Mouse (Mus musculus): ENCODE data around the gene Tmem179. TPM values are rescaled to one million over a fixed set of nuclear protein-coding genes. Genes with fewer than 3 reads are reported as not detected.
A peak's percentile ranks its signal among the peaks of the same experiment; 100 is the strongest.

Gene Tmem179
- polyA plus RNA-seq, 1 experiment = not detected

DNA sequence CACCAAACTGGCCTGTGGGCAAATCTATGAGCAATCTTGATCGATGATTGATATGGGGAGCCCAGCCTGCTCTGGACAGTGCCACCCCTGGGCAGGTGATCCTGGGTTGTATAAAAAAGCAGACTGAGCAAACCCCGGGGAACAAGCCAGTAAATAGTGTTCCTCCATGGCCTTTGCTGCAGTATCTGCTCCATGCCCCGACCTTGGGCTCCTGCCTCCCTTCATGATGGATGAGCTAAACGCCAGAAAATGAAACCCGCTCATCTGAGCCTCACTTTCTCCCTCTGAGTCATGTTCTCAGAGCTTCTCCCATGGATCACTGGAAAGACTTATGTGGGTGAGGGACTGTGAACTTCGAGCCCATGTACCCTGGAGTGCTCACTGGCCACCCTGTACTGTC, 10.3 kb downstream of the Tmem179 start:
- peaks cover 40% of the 10 kb centered on the region for H3K4me1 ChIP-seq
- H3K27me3 ChIP-seq (replicated peaks) = peaks cover 95% of the 10 kb centered on the region
- H3K36me3 ChIP-seq (replicated peaks; ENCODE audit: low read length) = no peaks in the 10 kb centered on the region
- H3K4me3 ChIP-seq (replicated peaks) = no peak overlapping the region
- no peak for TF ChIP-seq GATA1 (IDR thresholded peaks at IDR 0.05; ENCODE audit: borderline replicate concordance, low read length)
- no peak for TF ChIP-seq FLI1 (IDR thresholded peaks at IDR 0.05; ENCODE audit: low read length)
- peaks cover 8% of the 10 kb centered on the region for H3K9me3 ChIP-seq

DNA sequence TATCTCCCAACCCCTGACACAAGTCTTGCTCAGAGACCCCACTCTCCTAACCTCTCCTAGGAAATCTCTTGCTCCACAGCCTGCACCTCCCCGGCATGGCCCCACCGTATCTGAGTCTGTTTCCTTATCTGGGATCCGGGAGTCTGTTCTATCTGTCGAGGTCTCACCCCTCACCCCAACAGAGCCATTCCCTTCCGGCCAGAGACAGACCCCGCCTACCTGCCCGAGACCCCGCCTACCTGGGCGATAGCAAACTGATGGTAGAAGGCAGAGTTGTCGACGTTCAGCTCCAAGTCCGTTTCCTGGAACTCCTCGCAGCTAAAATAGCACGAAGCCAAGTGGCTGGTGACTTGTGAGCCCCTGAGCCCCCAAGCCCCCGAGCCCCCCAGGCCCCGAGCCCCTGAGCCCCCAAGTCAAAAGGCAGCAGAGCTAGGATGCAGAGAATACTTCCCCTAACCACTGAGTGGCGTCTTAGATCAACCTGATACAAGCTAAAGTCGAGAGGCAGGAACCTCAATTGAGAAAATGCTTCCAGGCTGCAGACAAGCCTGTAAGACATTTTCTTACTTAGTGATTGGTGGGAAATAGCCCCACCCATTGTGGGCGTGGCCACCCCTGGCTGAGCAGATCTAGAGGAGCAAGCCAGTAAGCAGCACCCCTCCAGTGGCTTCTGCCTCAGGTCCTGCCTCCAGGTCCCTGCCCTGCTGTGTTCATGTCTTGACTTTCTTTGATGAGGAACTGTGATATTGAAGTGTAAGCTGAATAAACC, 13.4 kb downstream of the Tmem179 start:
- peak overlapping the region; percentile 31 for H3K4me3 ChIP-seq (replicated peaks)
- TF ChIP-seq FLI1 (IDR thresholded peaks at IDR 0.05; ENCODE audit: low read length) (no peak), GATA1 (IDR thresholded peaks at IDR 0.05; ENCODE audit: borderline replicate concordance, low read length) (no peak)
- H3K9me3 ChIP-seq = peaks cover 8% of the 10 kb centered on the region
- H3K36me3 ChIP-seq (replicated peaks; ENCODE audit: low read length) = no peaks in the 10 kb centered on the region
- H3K27me3 ChIP-seq (replicated peaks) = peaks cover 91% of the 10 kb centered on the region
- H3K4me1 ChIP-seq = peaks cover 38% of the 10 kb centered on the region

DNA sequence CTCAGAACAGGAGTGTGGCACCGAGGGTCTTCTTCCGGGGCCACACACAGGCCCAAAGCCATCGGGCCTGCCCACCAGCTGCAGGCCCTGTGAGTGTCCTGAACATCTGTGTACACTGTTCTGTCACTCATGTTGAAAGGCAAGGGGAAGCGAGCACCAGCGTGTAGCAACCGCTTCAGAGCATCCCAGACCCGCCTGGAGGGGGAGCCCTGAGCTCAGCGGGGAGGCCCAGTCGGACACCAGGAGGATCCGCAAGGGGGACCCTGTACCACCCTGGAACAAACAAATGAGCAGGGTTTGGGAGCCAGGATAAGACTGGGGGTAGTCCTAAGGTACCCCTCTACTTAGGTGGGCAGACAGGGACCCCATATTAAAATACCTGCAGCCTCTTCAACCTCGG, 17.9 kb downstream of the Tmem179 start:
- Histone ChIP-seq H3K4me3 (replicated peaks) (no peak overlapping the region), H3K27me3 (replicated peaks) (peaks cover 92% of the 10 kb centered on the region), H3K36me3 (replicated peaks; ENCODE audit: low read length) (no peaks in the 10 kb centered on the region), H3K9me3 (peaks cover 4% of the 10 kb centered on the region), H3K4me1 (peaks cover 34% of the 10 kb centered on the region)
- TF ChIP-seq GATA1 (IDR thresholded peaks at IDR 0.05; ENCODE audit: borderline replicate concordance, low read length) = no peak

DNA sequence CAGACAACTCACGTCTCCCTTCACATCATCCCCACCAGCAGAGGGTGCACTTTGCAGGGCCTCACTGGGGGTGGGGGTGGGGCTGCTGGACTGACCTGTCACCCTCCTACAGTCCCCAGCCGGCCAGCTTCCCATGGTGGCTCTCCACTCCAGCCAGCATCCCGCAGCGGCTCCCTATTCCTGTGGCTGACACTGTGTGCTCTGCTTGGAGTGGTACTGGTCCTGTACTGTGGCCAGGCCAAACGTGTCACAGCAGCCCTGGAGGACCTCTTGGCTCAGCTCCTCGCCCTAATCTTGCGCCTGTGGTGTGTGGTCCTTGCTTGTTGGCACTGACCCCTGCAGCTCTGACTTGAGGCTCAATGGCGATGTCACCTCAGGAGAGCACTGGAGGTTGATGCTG, 18.8 kb downstream of the Tmem179 start:
- Histone ChIP-seq H3K4me1 (peaks cover 24% of the 10 kb centered on the region), H3K27me3 (replicated peaks) (peaks cover 89% of the 10 kb centered on the region), H3K9me3 (no peaks in the 10 kb centered on the region), H3K4me3 (replicated peaks) (no peak overlapping the region), H3K36me3 (replicated peaks; ENCODE audit: low read length) (no peaks in the 10 kb centered on the region)
- TF ChIP-seq FLI1 (IDR thresholded peaks at IDR 0.05; ENCODE audit: low read length) (no peak), GATA1 (IDR thresholded peaks at IDR 0.05; ENCODE audit: borderline replicate concordance, low read length) (no peak)

DNA sequence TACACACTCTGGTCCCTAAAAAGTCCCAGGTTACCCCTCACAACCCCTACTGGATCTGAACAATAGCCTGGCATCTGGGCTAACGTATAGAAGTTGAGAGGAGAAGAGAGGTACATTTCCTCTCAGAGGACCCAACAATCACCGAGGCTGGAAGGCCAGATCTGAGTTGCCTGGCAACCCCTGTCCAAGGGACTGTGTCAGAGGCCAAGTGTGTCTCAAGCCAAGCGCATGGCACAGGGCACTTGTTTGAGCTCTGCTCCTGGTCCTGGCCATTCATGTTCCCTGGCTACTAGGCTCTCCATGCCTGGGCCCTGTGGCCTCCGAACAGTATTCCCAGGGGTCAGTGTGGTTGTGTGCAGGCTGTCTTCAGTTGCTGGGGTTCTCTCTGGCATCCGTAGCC, 20.4 kb downstream of the Tmem179 start:
- H3K9me3 ChIP-seq = no peaks in the 10 kb centered on the region
- no peak for TF ChIP-seq GATA1 (IDR thresholded peaks at IDR 0.05; ENCODE audit: borderline replicate concordance, low read length)
- no peak for TF ChIP-seq FLI1 (IDR thresholded peaks at IDR 0.05; ENCODE audit: low read length)
- H3K4me1 ChIP-seq = peaks cover 15% of the 10 kb centered on the region
- H3K4me3 ChIP-seq (replicated peaks) = no peak overlapping the region
- peaks cover 80% of the 10 kb centered on the region for H3K27me3 ChIP-seq (replicated peaks)
- H3K36me3 ChIP-seq (replicated peaks; ENCODE audit: low read length) = no peaks in the 10 kb centered on the region

- H3K9me3 ChIP-seq = no peaks in the 10 kb centered on the region
- peaks cover 67% of the 10 kb centered on the region for H3K27me3 ChIP-seq (replicated peaks)
- H3K36me3 ChIP-seq (replicated peaks; ENCODE audit: low read length) = no peaks in the 10 kb centered on the region
- H3K4me1 ChIP-seq = peaks cover 32% of the 10 kb centered on the region
- TF ChIP-seq FLI1 (IDR thresholded peaks at IDR 0.05; ENCODE audit: low read length) (no peak), GATA1 (IDR thresholded peaks at IDR 0.05; ENCODE audit: borderline replicate concordance, low read length) (no peak)
- no peak overlapping the region for H3K4me3 ChIP-seq (replicated peaks)
These were observed 26.1 kb downstream of the Tmem179 start for GRCm38 (mm10) chr12:112490444-112490939.

- Histone ChIP-seq H3K9me3 (no peaks in the 10 kb centered on the region), H3K4me3 (replicated peaks) (no peak overlapping the region), H3K36me3 (replicated peaks; ENCODE audit: low read length) (no peaks in the 10 kb centered on the region), H3K27me3 (replicated peaks) (peaks cover 66% of the 10 kb centered on the region), H3K4me1 (peaks cover 32% of the 10 kb centered on the region)
- TF ChIP-seq GATA1 (IDR thresholded peaks at IDR 0.05; ENCODE audit: borderline replicate concordance, low read length) = no peak
These were observed 27.0 kb downstream of the Tmem179 start for GRCm38 (mm10) chr12:112489535-112489934.

DNA sequence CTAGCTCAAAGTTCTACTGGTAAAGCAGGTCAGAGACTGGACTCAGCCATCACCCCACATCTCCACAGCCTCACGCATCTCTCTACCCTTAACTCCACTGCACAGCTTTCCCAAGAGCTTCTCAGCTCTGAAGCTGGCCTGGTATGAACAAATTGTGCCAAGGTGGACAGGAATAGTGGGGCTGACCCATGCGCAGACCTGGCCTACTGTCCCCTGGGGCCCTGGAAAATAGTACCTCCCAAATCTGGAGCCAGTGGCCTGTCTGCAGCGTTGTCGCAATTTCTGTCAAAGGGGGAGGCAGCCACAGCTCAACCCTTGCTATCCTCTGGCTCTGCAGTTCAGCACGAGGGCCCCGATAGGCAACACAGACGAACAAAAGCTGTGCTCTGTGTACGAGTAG, 27.4 kb downstream of the Tmem179 start, which contains the start of gene A530016L24Rik:
TSS of gene A530016L24Rik (plus strand) at position 315 of the 400 bp plus-strand sequence.
- Histone ChIP-seq H3K4me1 (peaks cover 32% of the 10 kb centered on the region), H3K36me3 (replicated peaks; ENCODE audit: low read length) (no peaks in the 10 kb centered on the region), H3K27me3 (replicated peaks) (peaks cover 62% of the 10 kb centered on the region), H3K4me3 (replicated peaks) (no peak within 1 kb of the TSS), H3K9me3 (no peaks in the 10 kb centered on the region)
- TF ChIP-seq GATA1 (IDR thresholded peaks at IDR 0.05; ENCODE audit: borderline replicate concordance, low read length) (no peak), FLI1 (IDR thresholded peaks at IDR 0.05; ENCODE audit: low read length) (no peak)

- Histone ChIP-seq H3K4me3 (replicated peaks) (no peak overlapping the region), H3K9me3 (peaks cover 8% of the 10 kb centered on the region; the same call in 1 of the 2 replicates), H3K4me1 (peaks cover 58% of the 10 kb centered on the region), H3K36me3 (replicated peaks; ENCODE audit: low read length) (no peaks in the 10 kb centered on the region), H3K27me3 (replicated peaks) (peaks cover 59% of the 10 kb centered on the region)
- TF ChIP-seq GATA1 (IDR thresholded peaks at IDR 0.05; ENCODE audit: borderline replicate concordance, low read length) = no peak
- TF ChIP-seq FLI1 (IDR thresholded peaks at IDR 0.05; ENCODE audit: low read length) = no peak
These were observed 42.8 kb downstream of the Tmem179 start for GRCm38 (mm10) chr12:112473777-112474176.

- peaks cover 77% of the 10 kb centered on the region for H3K4me1 ChIP-seq
- no peaks in the 10 kb centered on the region for H3K36me3 ChIP-seq (replicated peaks; ENCODE audit: low read length)
- peaks cover 8% of the 10 kb centered on the region; the same call in 1 of the 2 replicates for H3K9me3 ChIP-seq
- peaks cover 33% of the 10 kb centered on the region for H3K27me3 ChIP-seq (replicated peaks)
- H3K4me3 ChIP-seq (replicated peaks) = no peak overlapping the region
- TF ChIP-seq FLI1 (IDR thresholded peaks at IDR 0.05; ENCODE audit: low read length) (no peak), GATA1 (IDR thresholded peaks at IDR 0.05; ENCODE audit: borderline replicate concordance, low read length) (no peak)
These were observed 46.3 kb downstream of the Tmem179 start for GRCm38 (mm10) chr12:112470216-112470615.
